Mouse (Mus musculus) C2C12 (cell line): ENCODE measurements around the gene Ttf2. TPM values are rescaled to one million over a fixed set of nuclear protein-coding genes. Genes with fewer than 3 reads are reported as not detected.

ENCODE experiments used
- H3K27me3 ChIP-seq: one replicate; pipeline ENCODE4 v1.6.1; 2011; ENCODE audit not compliant: control insufficient read depth, insufficient read depth, insufficient read length
- H3K36me3 ChIP-seq: one replicate; pipeline ENCODE4 v1.6.1; 2011; ENCODE audit not compliant: control insufficient read depth, insufficient read depth
- H3K4me3 ChIP-seq: one replicate; pipeline ENCODE4 v1.5.1; 2011; ENCODE audit warnings: mild to moderate bottlenecking, control low read depth; ENCODE audit not compliant: poor library complexity, insufficient read depth, severe bottlenecking
- H3K79me2 ChIP-seq: one replicate; pipeline ENCODE4 v1.6.1; 2011; ENCODE audit not compliant: control insufficient read depth, insufficient read depth
- H3K79me3 ChIP-seq: one replicate; pipeline ENCODE4 v1.6.1; 2011; ENCODE audit warnings: low read depth, control low read depth
- H3ac ChIP-seq: one replicate; pipeline ENCODE3; 2011; ENCODE audit warnings: low read depth; ENCODE audit not compliant: control insufficient read depth, insufficient read length
- CEBPB ChIP-seq: IDR thresholded peaks from one replicate; pipeline ENCODE4 v1.6.1; 2011; ENCODE audit warnings: low read depth, mild to moderate bottlenecking, control low read depth, moderate library complexity
- CTCF ChIP-seq: IDR thresholded peaks from one replicate; pipeline ENCODE4 v1.5.1; 2011; ENCODE audit not compliant: control insufficient read depth, insufficient read depth, insufficient read length
- FOSL1 ChIP-seq: IDR thresholded peaks from one replicate; pipeline ENCODE4 v1.8.0; 2011; ENCODE audit warnings: mild to moderate bottlenecking, low read length; ENCODE audit not compliant: poor library complexity, insufficient read depth, severe bottlenecking
- MAX ChIP-seq: IDR thresholded peaks from one replicate; pipeline ENCODE4 v1.6.1; 2011; ENCODE audit warnings: mild to moderate bottlenecking, control low read depth
- MYOD1 ChIP-seq: IDR thresholded peaks from one replicate; pipeline ENCODE4 v1.6.1; 2011; ENCODE audit warnings: low read depth; ENCODE audit not compliant: control insufficient read depth, insufficient read length
- MYOG ChIP-seq: IDR thresholded peaks from one replicate; pipeline ENCODE4 v1.6.1; 2011; ENCODE audit not compliant: control insufficient read depth, insufficient read length; ENCODE audit errors: extremely low read depth
- USF1 ChIP-seq: IDR thresholded peaks from one replicate; pipeline ENCODE4 v1.6.1; 2011; ENCODE audit warnings: low read depth, mild to moderate bottlenecking, control low read depth, moderate library complexity
- polyA plus RNA-seq: library from polyadenylated mRNA; unstranded; fragments of >200 nt; fragmentation: generic; extraction: Trizol; gene quantifications from one replicate; pipeline ENCODE4 v1.2.1, GENCODE M21; 2012; ENCODE audit warnings: missing spikeins

The Ttf2 gene
- polyA plus RNA-seq, 1 experiment = 10.2 TPM

DNA sequence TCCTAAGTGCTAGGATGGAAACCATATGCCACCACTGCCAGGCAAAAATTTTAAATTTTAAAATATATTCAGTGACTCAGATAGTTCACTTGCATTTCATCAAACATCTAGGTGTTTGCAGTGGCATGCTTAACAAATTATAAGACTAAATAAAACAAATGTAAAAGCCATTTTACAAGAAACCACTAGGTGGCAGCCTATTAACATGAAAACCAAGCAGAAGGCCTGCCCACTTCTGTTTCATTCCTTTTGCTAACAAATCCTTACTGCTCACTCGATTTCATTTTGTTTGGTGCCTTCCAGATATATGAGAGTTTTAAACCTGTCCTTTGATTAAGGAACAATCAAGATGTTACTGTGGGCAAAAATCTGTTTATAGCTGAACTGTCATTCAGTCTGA is 4.4 kb upstream of the Ttf2 start:
- no peak overlapping the region for H3K4me3 ChIP-seq
- H3K79me3 ChIP-seq = no peaks in the 10 kb centered on the region
- no peak for TF ChIP-seq MYOG
- TF ChIP-seq CTCF = no peak
- TF ChIP-seq USF1 = no peak
- TF ChIP-seq FOSL1 = no peak
- no peak for TF ChIP-seq MYOD1
- no peak for TF ChIP-seq MAX
- no peak for TF ChIP-seq CEBPB
- H3K27me3 ChIP-seq = no peaks in the 10 kb centered on the region
- H3ac ChIP-seq = no peak overlapping the region
- H3K36me3 ChIP-seq = no peaks in the 10 kb centered on the region
- peaks cover 2% of the 10 kb centered on the region for H3K79me2 ChIP-seq

DNA sequence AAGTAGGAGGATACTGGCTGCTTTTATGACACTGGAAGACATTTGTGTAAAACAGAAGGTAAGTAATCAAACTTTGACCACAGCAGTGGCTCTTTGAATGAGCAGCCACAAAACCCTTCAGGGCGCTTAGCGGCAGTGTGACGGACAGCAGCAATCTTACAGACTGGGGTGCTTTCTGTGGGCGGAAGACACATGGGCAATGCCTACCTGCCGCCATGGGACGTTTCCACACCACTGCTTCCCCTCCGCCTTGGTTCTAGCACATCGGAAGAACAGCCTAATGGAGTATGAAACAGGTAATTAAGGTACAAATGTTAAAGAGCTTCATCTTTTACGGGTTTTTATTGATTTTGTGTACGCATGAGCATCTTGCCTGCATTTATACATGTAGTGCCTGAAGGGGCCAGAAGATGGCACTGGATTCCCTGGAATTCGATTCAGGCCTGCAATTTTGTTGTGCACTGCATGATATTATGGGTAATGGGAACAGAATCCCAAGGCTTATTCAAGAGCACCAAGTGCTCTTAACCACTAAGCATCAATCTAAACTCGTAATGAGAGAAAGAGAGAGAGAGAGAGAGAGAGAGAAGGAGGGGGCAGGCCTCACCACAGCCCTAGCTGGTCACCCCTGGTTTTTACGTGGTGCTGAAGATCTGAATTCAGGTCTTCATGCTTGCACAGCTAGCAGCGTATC is 5.5 kb downstream of the Ttf2 start:
- H3K79me2 ChIP-seq = peaks cover 4% of the 10 kb centered on the region
- no peak overlapping the region for H3ac ChIP-seq
- H3K79me3 ChIP-seq = no peaks in the 10 kb centered on the region
- H3K36me3 ChIP-seq = peaks cover 34% of the 10 kb centered on the region
- no peak overlapping the region for H3K4me3 ChIP-seq
- H3K27me3 ChIP-seq = no peaks in the 10 kb centered on the region
- TF ChIP-seq CTCF = no peak
- no peak for TF ChIP-seq MAX
- TF ChIP-seq MYOG = no peak
- TF ChIP-seq CEBPB = no peak
- TF ChIP-seq MYOD1 = no peak
- TF ChIP-seq FOSL1 = no peak
- TF ChIP-seq USF1 = no peak

- Histone ChIP-seq H3K36me3 (peaks cover 52% of the 10 kb centered on the region), H3K79me2 (no peaks in the 10 kb centered on the region), H3ac (no peak overlapping the region), H3K27me3 (no peaks in the 10 kb centered on the region), H3K4me3 (no peak overlapping the region), H3K79me3 (no peaks in the 10 kb centered on the region)
- TF ChIP-seq MAX (no peak), CTCF (no peak), CEBPB (no peak), FOSL1 (no peak)
These were observed 8.0 kb downstream of the Ttf2 start for GRCm38 (mm10) chr3:100961501-100961900.

DNA sequence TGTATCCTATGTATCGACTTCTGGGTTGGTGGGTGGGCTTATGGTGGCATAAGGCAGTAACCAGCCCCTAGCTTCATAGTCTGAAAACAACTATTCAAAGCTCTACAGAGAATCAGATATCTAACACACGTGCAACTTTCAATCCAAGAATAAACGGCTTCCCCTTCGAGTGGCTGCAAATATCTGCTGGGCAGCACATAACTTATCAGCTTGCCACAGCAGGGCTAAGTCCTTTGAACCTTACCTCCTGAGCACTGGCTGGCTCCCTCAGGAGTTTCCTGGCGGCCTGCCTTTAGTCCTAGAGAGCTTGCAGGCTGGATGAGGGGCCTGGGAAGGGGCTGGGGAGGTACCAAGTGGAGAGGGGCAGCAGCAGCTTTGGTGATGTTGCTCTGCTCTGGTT is 8.5 kb downstream of the Ttf2 start:
- Histone ChIP-seq H3K79me3 (no peaks in the 10 kb centered on the region), H3ac (no peak overlapping the region), H3K4me3 (no peak overlapping the region), H3K36me3 (peaks cover 56% of the 10 kb centered on the region), H3K79me2 (no peaks in the 10 kb centered on the region), H3K27me3 (no peaks in the 10 kb centered on the region)
- TF ChIP-seq FOSL1 = no peak
- no peak for TF ChIP-seq MYOD1
- no peak for TF ChIP-seq CTCF

DNA sequence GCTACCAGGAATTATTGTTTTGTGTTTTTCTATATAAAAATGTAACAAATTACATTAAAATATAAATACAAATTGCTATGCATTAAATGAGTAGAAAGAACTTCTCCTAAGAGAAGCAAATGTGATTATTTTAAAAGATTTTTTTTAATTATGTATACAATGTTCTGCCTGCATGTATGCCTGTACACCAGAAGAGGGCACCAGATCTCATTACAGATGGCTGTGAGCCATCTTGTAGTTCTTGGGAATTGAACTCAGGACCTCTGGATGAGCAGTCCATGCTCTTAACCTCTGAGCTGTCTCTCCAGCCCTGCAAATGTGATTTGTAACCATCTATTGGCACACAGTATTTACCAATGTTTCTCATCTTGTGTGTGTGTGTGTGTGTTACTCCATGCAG is 14.8 kb downstream of the Ttf2 start:
- H3K4me3 ChIP-seq = no peak overlapping the region
- no peaks in the 10 kb centered on the region for H3K79me2 ChIP-seq
- H3ac ChIP-seq = no peak overlapping the region
- no peaks in the 10 kb centered on the region for H3K79me3 ChIP-seq
- TF ChIP-seq MYOG = no peak
- TF ChIP-seq MYOD1 = no peak
- no peak for TF ChIP-seq MAX
- no peak for TF ChIP-seq USF1
- no peak for TF ChIP-seq CTCF
- TF ChIP-seq CEBPB = no peak
- no peak for TF ChIP-seq FOSL1
- peaks cover 73% of the 10 kb centered on the region for H3K36me3 ChIP-seq
- no peaks in the 10 kb centered on the region for H3K27me3 ChIP-seq

DNA sequence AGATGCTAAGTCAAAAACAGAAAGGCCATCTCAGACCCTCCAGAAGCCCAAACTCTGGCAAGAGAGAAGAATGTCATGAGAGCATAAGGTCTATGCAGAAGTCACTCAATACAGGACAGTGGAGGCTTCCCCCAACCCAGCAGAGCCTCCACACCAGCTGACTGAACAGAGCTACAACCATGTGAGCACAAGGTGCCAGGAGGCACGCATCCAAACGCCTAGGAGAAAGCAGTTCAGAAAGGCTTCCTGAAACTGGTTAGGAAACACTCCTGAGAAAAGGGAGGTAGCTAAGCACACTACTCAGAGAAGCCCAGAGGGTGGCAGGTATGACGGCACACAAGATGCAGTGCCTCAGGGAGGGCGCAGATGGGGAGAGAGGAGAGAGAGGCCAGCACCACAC is 17.9 kb downstream of the Ttf2 start:
- no peak overlapping the region for H3ac ChIP-seq
- peaks cover 69% of the 10 kb centered on the region for H3K36me3 ChIP-seq
- no peak for TF ChIP-seq CTCF
- no peak for TF ChIP-seq MYOD1
- TF ChIP-seq MYOG = no peak

More for the DNA sequence above, 17.9 kb downstream of the Ttf2 start:
- Histone ChIP-seq H3K27me3 (no peaks in the 10 kb centered on the region), H3K79me3 (no peaks in the 10 kb centered on the region), H3K79me2 (no peaks in the 10 kb centered on the region), H3K4me3 (no peak overlapping the region)
